Mouse (Mus musculus): ENCODE results near the gene Jkamp. TPM values are rescaled to one million over a fixed set of nuclear protein-coding genes. Genes with fewer than 3 reads are reported as not detected.
A peak's percentile ranks its signal among the peaks of the same experiment; 100 is the strongest.

The Jkamp gene
- polyA plus RNA-seq, 1 experiment from 2014 or later, result 91.5 TPM

- H3K4me3 ChIP-seq (ENCODE audit: low read length), result no peak overlapping the region
- no peaks in the 10 kb centered on the region for H3K36me3 ChIP-seq (ENCODE audit: insufficient read depth, low read length)
- H3K4me1 ChIP-seq (ENCODE audit: insufficient read depth, low read length), result no peaks in the 10 kb centered on the region
- H3K9ac ChIP-seq (replicated peaks; ENCODE audit: low read length), result no peak overlapping the region
- no peaks in the 10 kb centered on the region for H3K9me3 ChIP-seq (ENCODE audit: low read length)
- ATAC-seq (ENCODE audit: low FRiP score, low TSS enrichment), result no peak
- WGBS, result 44% methylated on average over 6 of the region's 6 CpGs
- no peak overlapping the region for H3K4me2 ChIP-seq (replicated peaks; ENCODE audit: low read depth, low read length)
- no peak overlapping the region for H3K27ac ChIP-seq (ENCODE audit: low read length)
- H3K27me3 ChIP-seq (ENCODE audit: insufficient read depth, low read length), result no peaks in the 10 kb centered on the region
Measured at GRCm38 (mm10) chr12:72053303-72053702, 32.1 kb upstream of the Jkamp start.

GRCm38 (mm10) chr12:72053851-72054250, 31.5 kb upstream of the Jkamp start:
- H3K36me3 ChIP-seq (ENCODE audit: insufficient read depth, low read length), result no peaks in the 10 kb centered on the region
- H3K4me2 ChIP-seq (replicated peaks; ENCODE audit: low read depth, low read length), result no peak overlapping the region
- no peak overlapping the region for H3K4me3 ChIP-seq (ENCODE audit: low read length)
- H3K27ac ChIP-seq (ENCODE audit: low read length), result no peak overlapping the region
- no peak for ATAC-seq (ENCODE audit: low FRiP score, low TSS enrichment)
- no peak overlapping the region for H3K9ac ChIP-seq (replicated peaks; ENCODE audit: low read length)
- no peaks in the 10 kb centered on the region for H3K9me3 ChIP-seq (ENCODE audit: low read length)
- H3K4me1 ChIP-seq (ENCODE audit: insufficient read depth, low read length), result no peaks in the 10 kb centered on the region
- H3K27me3 ChIP-seq (ENCODE audit: insufficient read depth, low read length), result no peaks in the 10 kb centered on the region
- 30% methylated on average over 6 of the region's 6 CpGs for WGBS

GRCm38 (mm10) chr12:72057780-72058179, 27.6 kb upstream of the Jkamp start:
- no peaks in the 10 kb centered on the region for H3K27me3 ChIP-seq (ENCODE audit: insufficient read depth, low read length)
- H3K36me3 ChIP-seq (ENCODE audit: insufficient read depth, low read length), result no peaks in the 10 kb centered on the region
- H3K9ac ChIP-seq (replicated peaks; ENCODE audit: low read length), result no peak overlapping the region
- WGBS, result 80% methylated on average over 1 of the region's 1 CpGs
- H3K4me3 ChIP-seq (ENCODE audit: low read length), result no peak overlapping the region
- no peak overlapping the region for H3K4me2 ChIP-seq (replicated peaks; ENCODE audit: low read depth, low read length)
- no peak for ATAC-seq (ENCODE audit: low FRiP score, low TSS enrichment)
- no peaks in the 10 kb centered on the region for H3K9me3 ChIP-seq (ENCODE audit: low read length)
- no peak overlapping the region for H3K27ac ChIP-seq (ENCODE audit: low read length)
- no peaks in the 10 kb centered on the region for H3K4me1 ChIP-seq (ENCODE audit: insufficient read depth, low read length)

GRCm38 (mm10) chr12:72069626-72070326, 15.6 kb upstream of the Jkamp start:
- peak overlapping the region; percentile 67 for H3K4me3 ChIP-seq (ENCODE audit: low read length)
- H3K36me3 ChIP-seq (ENCODE audit: insufficient read depth, low read length), result peaks cover 7% of the 10 kb centered on the region; the same call in 1 of the 2 replicates
- no peaks in the 10 kb centered on the region for H3K9me3 ChIP-seq (ENCODE audit: low read length)
- peaks cover 25% of the 10 kb centered on the region for H3K27me3 ChIP-seq (ENCODE audit: insufficient read depth, low read length)
- ATAC-seq (ENCODE audit: low FRiP score, low TSS enrichment), result peak; percentile 81
- WGBS, result 6% methylated on average over 40 of the region's 40 CpGs
- peaks cover 11% of the 10 kb centered on the region for H3K4me1 ChIP-seq (ENCODE audit: insufficient read depth, low read length)
- H3K9ac ChIP-seq (replicated peaks; ENCODE audit: low read length), result peak overlapping the region; percentile 54
- H3K27ac ChIP-seq (ENCODE audit: low read length), result no peak overlapping the region
- H3K4me2 ChIP-seq (replicated peaks; ENCODE audit: low read depth, low read length), result peak overlapping the region; percentile 86

- Histone ChIP-seq H3K4me1 (ENCODE audit: insufficient read depth, low read length) (peaks cover 11% of the 10 kb centered on the region), H3K27ac (ENCODE audit: low read length) (no peak within 1 kb of the TSS), H3K4me2 (replicated peaks; ENCODE audit: low read depth, low read length) (peak within 1 kb of the TSS; percentile 86), H3K36me3 (ENCODE audit: insufficient read depth, low read length) (peaks cover 12% of the 10 kb centered on the region; the same call in 1 of the 2 replicates), H3K9me3 (ENCODE audit: low read length) (no peaks in the 10 kb centered on the region), H3K9ac (replicated peaks; ENCODE audit: low read length) (peak within 1 kb of the TSS; percentile 67), H3K27me3 (ENCODE audit: insufficient read depth, low read length) (peaks cover 25% of the 10 kb centered on the region), H3K4me3 (ENCODE audit: low read length) (peak within 1 kb of the TSS; percentile 67)
- peak; percentile 90 for ATAC-seq (ENCODE audit: low FRiP score, low TSS enrichment)
- under 1% methylated on average over 94 of the region's 94 CpGs for WGBS
Measured at GRCm38 (mm10) chr12:72070327-72071269, 14.8 kb upstream of the Jkamp start, which contains the start of gene Gpr135. Gene Gpr135, minus strand, starts transcription at chr12:72071125.

- no peak overlapping the region for H3K4me3 ChIP-seq (ENCODE audit: low read length)
- peak; percentile 44; the same call in 1 of the 2 replicates for ATAC-seq (ENCODE audit: low FRiP score, low TSS enrichment)
- WGBS, result 78% methylated on average over 3 of the region's 3 CpGs
- H3K27ac ChIP-seq (ENCODE audit: low read length), result no peak overlapping the region
- no peak overlapping the region for H3K4me2 ChIP-seq (replicated peaks; ENCODE audit: low read depth, low read length)
- peaks cover 11% of the 10 kb centered on the region; the same call in 1 of the 2 replicates for H3K4me1 ChIP-seq (ENCODE audit: insufficient read depth, low read length)
- H3K9ac ChIP-seq (replicated peaks; ENCODE audit: low read length), result no peak overlapping the region
- H3K27me3 ChIP-seq (ENCODE audit: insufficient read depth, low read length), result no peaks in the 10 kb centered on the region
- H3K9me3 ChIP-seq (ENCODE audit: low read length), result no peaks in the 10 kb centered on the region
- H3K36me3 ChIP-seq (ENCODE audit: insufficient read depth, low read length), result peaks cover 12% of the 10 kb centered on the region; the same call in 1 of the 2 replicates
Measured at GRCm38 (mm10) chr12:72078248-72078647, 7.1 kb upstream of the Jkamp start.

GRCm38 (mm10) chr12:72081961-72082360, 3.4 kb upstream of the Jkamp start:
- WGBS, result 73% methylated on average over 3 of the region's 3 CpGs
- Histone ChIP-seq H3K27ac (ENCODE audit: low read length) (no peak overlapping the region), H3K27me3 (ENCODE audit: insufficient read depth, low read length) (no peaks in the 10 kb centered on the region), H3K4me1 (ENCODE audit: insufficient read depth, low read length) (peaks cover 24% of the 10 kb centered on the region), H3K9ac (replicated peaks; ENCODE audit: low read length) (no peak overlapping the region; the same call in 1 of the 2 replicates), H3K36me3 (ENCODE audit: insufficient read depth, low read length) (no peaks in the 10 kb centered on the region), H3K9me3 (ENCODE audit: low read length) (no peaks in the 10 kb centered on the region), H3K4me3 (ENCODE audit: low read length) (peak overlapping the region; percentile 25), H3K4me2 (replicated peaks; ENCODE audit: low read depth, low read length) (peak overlapping the region; percentile 53)
- ATAC-seq (ENCODE audit: low FRiP score, low TSS enrichment), result no peak

GRCm38 (mm10) chr12:72082370-72082769, 3.0 kb upstream of the Jkamp start:
- Histone ChIP-seq H3K4me3 (ENCODE audit: low read length) (peak overlapping the region; percentile 25), H3K27me3 (ENCODE audit: insufficient read depth, low read length) (no peaks in the 10 kb centered on the region), H3K36me3 (ENCODE audit: insufficient read depth, low read length) (no peaks in the 10 kb centered on the region), H3K27ac (ENCODE audit: low read length) (no peak overlapping the region), H3K9me3 (ENCODE audit: low read length) (no peaks in the 10 kb centered on the region), H3K9ac (replicated peaks; ENCODE audit: low read length) (peak overlapping the region; percentile 52), H3K4me2 (replicated peaks; ENCODE audit: low read depth, low read length) (peak overlapping the region; percentile 53), H3K4me1 (ENCODE audit: insufficient read depth, low read length) (peaks cover 27% of the 10 kb centered on the region)
- ATAC-seq (ENCODE audit: low FRiP score, low TSS enrichment), result no peak
- 11% methylated on average over 18 of the region's 18 CpGs for WGBS

- H3K27ac ChIP-seq (ENCODE audit: low read length), result no peak overlapping the region
- no peak overlapping the region for H3K4me3 ChIP-seq (ENCODE audit: low read length)
- no peaks in the 10 kb centered on the region for H3K36me3 ChIP-seq (ENCODE audit: insufficient read depth, low read length)
- H3K27me3 ChIP-seq (ENCODE audit: insufficient read depth, low read length), result no peaks in the 10 kb centered on the region
- H3K9ac ChIP-seq (replicated peaks; ENCODE audit: low read length), result no peak overlapping the region
- 83% methylated on average over 9 of the region's 9 CpGs for WGBS
- H3K4me1 ChIP-seq (ENCODE audit: insufficient read depth, low read length), result peaks cover 34% of the 10 kb centered on the region
- ATAC-seq (ENCODE audit: low FRiP score, low TSS enrichment), result no peak
- no peaks in the 10 kb centered on the region for H3K9me3 ChIP-seq (ENCODE audit: low read length)
- no peak overlapping the region for H3K4me2 ChIP-seq (replicated peaks; ENCODE audit: low read depth, low read length)
Measured at GRCm38 (mm10) chr12:72083265-72083664, 2.1 kb upstream of the Jkamp start.

All from kidney, embryonic 16.5 days (tissue).